ENCODE assay signal across 8 mouse cellular contexts in the genomic region with DNA sequence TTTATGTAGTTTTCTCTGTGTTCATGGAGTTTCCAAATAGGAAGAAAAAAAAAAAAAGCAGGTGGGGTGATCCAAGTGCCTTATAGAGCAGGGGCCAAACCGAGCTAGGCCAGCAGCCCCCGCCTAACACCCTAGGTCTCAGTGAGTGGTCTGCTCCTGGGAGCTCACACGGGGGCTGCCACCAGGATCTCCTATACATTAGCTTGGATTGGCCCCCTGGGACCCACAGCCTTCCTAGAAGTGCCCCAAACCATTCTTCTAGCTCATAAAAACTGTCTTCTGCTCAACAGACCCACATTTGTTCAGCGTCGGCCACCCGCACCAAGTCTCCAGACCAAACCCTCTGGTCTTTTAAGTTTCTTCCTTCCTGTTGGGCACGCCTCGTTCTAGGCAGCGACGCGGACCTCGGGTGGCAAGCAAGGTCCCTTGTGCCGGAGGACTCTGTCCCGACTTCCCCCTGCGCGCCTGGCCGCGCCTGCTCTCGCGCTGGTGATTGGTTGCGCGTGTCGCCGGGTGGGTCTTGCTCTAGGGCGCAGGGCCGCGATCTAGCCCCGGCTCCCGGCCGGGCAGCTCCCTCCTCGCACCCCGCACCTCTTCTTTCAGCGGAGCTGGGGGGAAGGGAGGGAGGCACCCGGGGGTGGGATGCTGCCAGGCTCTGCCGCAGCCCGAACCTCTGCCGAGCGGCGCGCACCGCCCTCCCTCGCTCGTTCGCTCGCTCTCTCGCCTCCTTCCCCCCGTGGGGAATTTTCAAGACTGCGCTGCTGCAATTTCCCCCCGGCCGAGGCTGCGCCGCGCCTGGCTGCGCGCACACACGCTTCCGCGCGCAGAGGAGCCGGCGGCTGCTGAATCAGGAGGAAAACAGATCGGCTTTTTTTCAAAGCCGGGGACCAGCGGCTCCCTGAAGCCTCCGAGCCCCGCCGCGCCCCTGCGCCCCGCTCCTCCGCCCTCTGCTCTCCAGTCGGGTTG. TPM values are rescaled to one million over a fixed set of nuclear protein-coding genes. Genes with fewer than 3 reads are reported as not detected.
DNase-seq lines count a peak whose midpoint lies in the region; ATAC-seq lines count a peak whose summit lies in the region.

No protein-coding gene starts in this region.

- peak overlapping the region; percentile 89 for H3K27ac ChIP-seq in forebrain, embryonic 15.5 days (replicated peaks)
- no peak overlapping the region for H3K27ac ChIP-seq in lung, embryonic 16.5 days (ENCODE audit: low read length)

- peaks cover 28% of the 10 kb centered on the region for H3K4me1 ChIP-seq in forebrain, embryonic 15.5 days
- H3K4me1 ChIP-seq in lung, embryonic 16.5 days (replicated peaks; ENCODE audit: control insufficient read depth, insufficient read depth, low read length): peaks cover 8% of the 10 kb centered on the region; the same call in 1 of the 2 replicates

- 2% methylated on average over 66 of the region's 72 CpGs for WGBS in forebrain, embryonic 15.5 days
- 2% methylated on average over 70 of the region's 72 CpGs for WGBS in lung, embryonic 16.5 days

- peak overlapping the region; percentile 85 for H3K9ac ChIP-seq in forebrain, embryonic 15.5 days (replicated peaks)
- peak overlapping the region; percentile 53 for H3K9ac ChIP-seq in lung, embryonic 16.5 days (ENCODE audit: low read length)

- peak; percentile 76 for ATAC-seq in forebrain, embryonic 15.5 days (replicated peaks)
- peak; percentile 75 for ATAC-seq in lung, embryonic 16.5 days (ENCODE audit: low read depth)

- no peaks in the 10 kb centered on the region for H3K27me3 ChIP-seq in forebrain, embryonic 15.5 days
- peaks cover 50% of the 10 kb centered on the region for H3K27me3 ChIP-seq in lung, embryonic 16.5 days (ENCODE audit: control insufficient read depth, insufficient read depth, low read depth, low read length)

- DNase-seq in R1 (ENCODE audit: low read depth, low spot score): peak; percentile 84
- DNase-seq in cerebellum, adult 11 months: peak; percentile 74
- DNase-seq in heart, postnatal 25 days (ENCODE audit: low spot score): peak; percentile 7
- DNase-seq in layer of hippocampus, postnatal 10 days (ENCODE audit: low spot score in 2 of 2): peak; percentile 61 to 73
- peak; percentile 70 to 71 for DNase-seq in right cerebral cortex, adult 2 months (ENCODE audit: low spot score in 2 of 2)
- no peak for DNase-seq in T-cell, adult 2 months (ENCODE audit: low spot score)

- H3K4me2 ChIP-seq in forebrain, embryonic 15.5 days (replicated peaks): peak overlapping the region; percentile 88
- peak overlapping the region; percentile 92 for H3K4me2 ChIP-seq in lung, embryonic 16.5 days (ENCODE audit: low read depth, low read length)

- H3K4me3 ChIP-seq in forebrain, embryonic 15.5 days: peak overlapping the region; percentile 85
- H3K4me3 ChIP-seq in lung, embryonic 16.5 days (ENCODE audit: low read length): peak overlapping the region; percentile 65

- H3K9me3 ChIP-seq in forebrain, embryonic 15.5 days: no peaks in the 10 kb centered on the region
- peaks cover 8% of the 10 kb centered on the region; the same call in 1 of the 2 replicates for H3K9me3 ChIP-seq in lung, embryonic 16.5 days (ENCODE audit: control insufficient read depth, low read length)

- intact Hi-C loops in heart, postnatal 25 days (cut with DNase I): no loop called here

- no peaks in the 10 kb centered on the region for H3K36me3 ChIP-seq in forebrain, embryonic 15.5 days
- no peaks in the 10 kb centered on the region for H3K36me3 ChIP-seq in lung, embryonic 16.5 days (ENCODE audit: control insufficient read depth, insufficient read depth, low read length)

RNA-seq across cellular contexts. Expression of gene Cacna1a, which starts 25.9 kb away (rescaled TPM):
- polyA plus RNA-seq in forebrain, embryonic 15.5 days (2015; fragmentation: Nextera tagmentation; extraction: Ambion mirVana): 12.9 and 13.0 TPM in 2 replicates
- 1 to 10 TPM; 2.5 to 3.2 TPM for total RNA-seq in heart, postnatal 25 days (2021)
- total RNA-seq in layer of hippocampus, postnatal 10 days (2021): 100 to 1,000 TPM; 222 to 231 TPM
- 1.9 and 2.7 TPM in 2 replicates for polyA plus RNA-seq in lung, embryonic 16.5 days (2015; fragmentation: Nextera tagmentation; extraction: Ambion mirVana)

Comparison
In these comparisons a context has a peak if more than half of its experiments do, and no peak if none do; other contexts are left out.
1. RNA of gene Cacna1a, which starts 25.9 kb away (total RNA-seq): 222 to 231 TPM in layer of hippocampus, postnatal 10 days; 2.5 to 3.2 TPM in heart, postnatal 25 days; every median in the first group is over 10 times any median in the second.